Mouse (Mus musculus) heart, postnatal 4 days (tissue): ENCODE measurements around the gene Syndig1l. TPM values are rescaled to one million over a fixed set of nuclear protein-coding genes. Genes with fewer than 3 reads are reported as not detected.

Source experiments
- DNase-seq: peaks from one replicate; pipeline ENCODE4 v3.0.0; 2021
- total RNA-seq, 2 experiments: library from RNA; stranded (reverse); gene quantifications; 2 replicates each; pipeline ENCODE4 v1.2.3; 2021

Gene Syndig1l
- not detected for total RNA-seq

GRCm38 (mm10) chr12:84698319-84699081, at the start of gene Syndig1l:
TSS of gene Syndig1l (minus strand) at chr12:84698831.
- peak; percentile 90 for DNase-seq

GRCm38 (mm10) chr12:84748134-84748533, 49.5 kb upstream of the Syndig1l start:
- DNase-seq = no peak

- DNase-seq = no peak
Measured at GRCm38 (mm10) chr12:84745700-84746099, 47.1 kb upstream of the Syndig1l start.

GRCm38 (mm10) chr12:84743496-84743895, 44.9 kb upstream of the Syndig1l start:
- no peak for DNase-seq

GRCm38 (mm10) chr12:84733366-84733765, 34.7 kb upstream of the Syndig1l start:
- DNase-seq = no peak

GRCm38 (mm10) chr12:84728421-84728820, 29.8 kb upstream of the Syndig1l start:
- DNase-seq = no peak

GRCm38 (mm10) chr12:84727434-84727833, 28.8 kb upstream of the Syndig1l start:
- no peak for DNase-seq

GRCm38 (mm10) chr12:84726986-84727385, 28.4 kb upstream of the Syndig1l start:
- DNase-seq = no peak

GRCm38 (mm10) chr12:84726391-84726790, 27.8 kb upstream of the Syndig1l start:
- DNase-seq = no peak

GRCm38 (mm10) chr12:84718462-84719244, 20.0 kb upstream of the Syndig1l start:
- DNase-seq = no peak

GRCm38 (mm10) chr12:84714578-84714977, 15.9 kb upstream of the Syndig1l start:
- no peak for DNase-seq

GRCm38 (mm10) chr12:84709842-84710439, 11.3 kb upstream of the Syndig1l start:
- DNase-seq = peak; percentile 58

- DNase-seq = no peak
Measured at GRCm38 (mm10) chr12:84707804-84708203, 9.2 kb upstream of the Syndig1l start.

GRCm38 (mm10) chr12:84706886-84707285, 8.3 kb upstream of the Syndig1l start:
- no peak for DNase-seq

- DNase-seq = no peak
Measured at GRCm38 (mm10) chr12:84702586-84702985, 4.0 kb upstream of the Syndig1l start.

GRCm38 (mm10) chr12:84692141-84692540, 6.5 kb downstream of the Syndig1l start:
- no peak for DNase-seq

- no peak for DNase-seq
Measured at GRCm38 (mm10) chr12:84691347-84691746, 7.3 kb downstream of the Syndig1l start.

GRCm38 (mm10) chr12:84689051-84689450, 9.6 kb downstream of the Syndig1l start:
- DNase-seq = no peak

GRCm38 (mm10) chr12:84687531-84687930, 11.1 kb downstream of the Syndig1l start:
- no peak for DNase-seq

GRCm38 (mm10) chr12:84686176-84686575, 12.5 kb downstream of the Syndig1l start:
- no peak for DNase-seq

GRCm38 (mm10) chr12:84684569-84684968, 14.1 kb downstream of the Syndig1l start:
- DNase-seq = no peak

GRCm38 (mm10) chr12:84676011-84676410, 22.6 kb downstream of the Syndig1l start:
- DNase-seq = no peak
